Mouse (Mus musculus) MEL (cell line): ENCODE measurements around the gene Pcnx3. TPM values are rescaled to one million over a fixed set of nuclear protein-coding genes. Genes with fewer than 3 reads are reported as not detected.

Source experiments
- DNase-seq: peaks from one replicate; pipeline ENCODE4 v3.0.0; 2011; ENCODE audit warnings: low read depth, low spot score
- H3K27ac ChIP-seq: 2 replicates; pipeline ENCODE4 v1.5.1; 2012; ENCODE audit warnings: low read depth, mild to moderate bottlenecking, control low read depth, low read length, moderate library complexity; ENCODE audit not compliant: control insufficient read depth
- H3K27me3 ChIP-seq, 2 experiments: fragments of 150-350 bp in 1 of 2; sonication (generic) in 1 of 2; 2 replicates each; pipeline ENCODE4 v1.6.1; 2012; ENCODE audit warnings: low read length in 2 of 2, mild to moderate bottlenecking in 2 of 2, improper control_type of control experiment in 1 of 2, moderate library complexity in 1 of 2; ENCODE audit not compliant: insufficient read depth in 2 of 2, control insufficient read depth in 1 of 2
- H3K36me3 ChIP-seq, 2 experiments: 2 replicates each; pipeline ENCODE4 v1.6.1; 2012 to 2014; ENCODE audit warnings: low read length in 2 of 2, improper control_type of control experiment in 1 of 2, inconsistent platforms in 1 of 2, mild to moderate bottlenecking in 1 of 2; ENCODE audit not compliant: insufficient read depth in 2 of 2, control insufficient read depth in 1 of 2
- H3K4me1 ChIP-seq, 2 experiments: fragments of 150-350 bp in 1 of 2; sonication (generic) in 1 of 2; 2 replicates each; pipeline ENCODE4 v1.6.1; 2012; ENCODE audit warnings: low read length in 2 of 2, improper control_type of control experiment in 1 of 2, mild to moderate bottlenecking in 1 of 2; ENCODE audit not compliant: insufficient read depth in 2 of 2, control insufficient read depth in 1 of 2
- H3K4me3 ChIP-seq, 2 experiments: fragments of 150-350 bp in 1 of 2; sonication (generic) in 1 of 2; 2 replicates each; pipeline ENCODE4 v1.5.1; 2012; ENCODE audit warnings: low read depth in 2 of 2, low read length in 2 of 2, mild to moderate bottlenecking in 2 of 2, moderate library complexity in 2 of 2, control low read depth in 1 of 2, improper control_type of control experiment in 1 of 2; ENCODE audit not compliant: control insufficient read depth in 1 of 2, insufficient read depth in 1 of 2
- H3K79me2 ChIP-seq: 2 replicates; pipeline ENCODE4 v1.6.1; 2012; ENCODE audit warnings: mild to moderate bottlenecking, low read length, moderate library complexity; ENCODE audit not compliant: control insufficient read depth, poor library complexity, insufficient read depth
- H3K9ac ChIP-seq: 2 replicates; pipeline ENCODE4 v1.6.1; 2012; ENCODE audit warnings: low read depth, mild to moderate bottlenecking, control low read depth, low read length, moderate library complexity; ENCODE audit not compliant: control insufficient read depth, poor library complexity, severe bottlenecking
- H3K9me3 ChIP-seq: fragments of 150-350 bp; sonication (generic); replicated peaks from 2 replicates; pipeline ENCODE4 v1.6.1; 2012; ENCODE audit warnings: mild to moderate bottlenecking, low read length, improper control_type of control experiment, moderate library complexity; ENCODE audit not compliant: insufficient read depth
- CHD2 ChIP-seq: IDR thresholded peaks from 2 replicates; pipeline ENCODE4 v1.6.1; 2011; ENCODE audit warnings: low read length, improper control_type of control experiment
- CTCF ChIP-seq, 3 experiments: IDR thresholded peaks in 2 of 3; conservative IDR thresholded peaks in 1 of 3; 2 replicates each; pipeline ENCODE4 v1.5.1; 2011 to 2012; ENCODE audit warnings: low read length in 3 of 3, low read depth in 2 of 3, mild to moderate bottlenecking in 2 of 3, improper control_type of control experiment in 1 of 3, inconsistent platforms in 1 of 3, mixed read lengths in 1 of 3, moderate library complexity in 1 of 3; ENCODE audit not compliant: control insufficient read depth in 1 of 3, insufficient read depth in 1 of 3, poor library complexity in 1 of 3, severe bottlenecking in 1 of 3
- EP300 ChIP-seq, 2 experiments: IDR thresholded peaks; 2 replicates each; pipeline ENCODE4 v1.6.1; 2011; ENCODE audit warnings: improper control_type of control experiment in 2 of 2, low read length in 2 of 2, low read depth in 1 of 2, mild to moderate bottlenecking in 1 of 2
- ETS1 ChIP-seq: IDR thresholded peaks from 2 replicates; pipeline ENCODE4 v1.6.1; 2012; ENCODE audit warnings: low read depth, mild to moderate bottlenecking, inconsistent platforms, low read length, improper control_type of control experiment, moderate library complexity
- GABPA ChIP-seq: IDR thresholded peaks from 2 replicates; pipeline ENCODE4 v1.6.1; 2012; ENCODE audit warnings: low read depth, mild to moderate bottlenecking, inconsistent platforms, low read length, improper control_type of control experiment, moderate library complexity
- HCFC1 ChIP-seq: IDR thresholded peaks from 2 replicates; pipeline ENCODE4 v1.6.1; 2012; ENCODE audit warnings: low read depth, mild to moderate bottlenecking, inconsistent platforms, low read length, improper control_type of control experiment, moderate library complexity
- MAFK ChIP-seq: IDR thresholded peaks from 2 replicates; pipeline ENCODE4 v1.6.1; 2011; ENCODE audit warnings: low read depth, mild to moderate bottlenecking, low read length, improper control_type of control experiment, borderline replicate concordance
- MAZ ChIP-seq: IDR thresholded peaks from 2 replicates; pipeline ENCODE4 v1.6.1; 2012; ENCODE audit warnings: low read depth, mild to moderate bottlenecking, inconsistent platforms, low read length, improper control_type of control experiment
- MEF2A ChIP-seq: IDR thresholded peaks from 2 replicates; pipeline ENCODE4 v1.6.1; 2014; ENCODE audit warnings: low read depth, mild to moderate bottlenecking, inconsistent platforms, low read length, improper control_type of control experiment; ENCODE audit not compliant: poor library complexity, insufficient replicate concordance, severe bottlenecking; ENCODE audit errors: extremely low read depth
- MXI1 ChIP-seq: IDR thresholded peaks from 2 replicates; pipeline ENCODE4 v1.6.1; 2011; ENCODE audit warnings: mild to moderate bottlenecking, low read depth, low read length, improper control_type of control experiment
- MYB ChIP-seq: IDR thresholded peaks from 2 replicates; pipeline ENCODE4 v1.6.1; 2011; ENCODE audit warnings: mild to moderate bottlenecking, low read depth, low read length, improper control_type of control experiment
- MYC ChIP-seq: IDR thresholded peaks from 2 replicates; pipeline ENCODE4 v1.6.1; 2011; ENCODE audit warnings: low read depth, mild to moderate bottlenecking, low read length, improper control_type of control experiment, moderate library complexity
- NELFE ChIP-seq: IDR thresholded peaks from 2 replicates; pipeline ENCODE4 v1.6.1; 2011; ENCODE audit warnings: low read depth, low read length, improper control_type of control experiment
- POLR2AphosphoS2 ChIP-seq: IDR thresholded peaks from 2 replicates; pipeline ENCODE4 v1.6.1; 2011; ENCODE audit warnings: low read length, improper control_type of control experiment
- POLR2AphosphoS5 ChIP-seq: IDR thresholded peaks from 2 replicates; pipeline ENCODE4 v1.6.1; 2012; ENCODE audit warnings: low read depth, borderline replicate concordance, mild to moderate bottlenecking, inconsistent platforms, low read length, moderate library complexity, mixed read lengths
- RCOR1 ChIP-seq: IDR thresholded peaks from 2 replicates; pipeline ENCODE4 v1.6.1; 2012; ENCODE audit warnings: low read depth, mild to moderate bottlenecking, inconsistent platforms, low read length, improper control_type of control experiment
- TBP ChIP-seq: IDR thresholded peaks from 2 replicates; pipeline ENCODE4 v1.8.0; 2011; ENCODE audit warnings: low read depth, low read length, improper control_type of control experiment
- UBTF ChIP-seq: IDR thresholded peaks from 2 replicates; pipeline ENCODE4 v1.6.1; 2012; ENCODE audit warnings: low read depth, mild to moderate bottlenecking, inconsistent platforms, low read length, improper control_type of control experiment, moderate library complexity, borderline replicate concordance; ENCODE audit not compliant: insufficient read depth
- ZC3H11A ChIP-seq: IDR thresholded peaks from 2 replicates; pipeline ENCODE4 v1.6.1; 2012; ENCODE audit warnings: low read depth, mild to moderate bottlenecking, inconsistent platforms, low read length, improper control_type of control experiment
- ZKSCAN1 ChIP-seq: IDR thresholded peaks from 2 replicates; pipeline ENCODE4 v1.6.1; 2012; ENCODE audit warnings: low read depth, mild to moderate bottlenecking, inconsistent platforms, low read length, improper control_type of control experiment, moderate library complexity
- ZNF384 ChIP-seq: IDR thresholded peaks from 2 replicates; pipeline ENCODE4 v1.6.1; 2012; ENCODE audit warnings: low read depth, mild to moderate bottlenecking, inconsistent platforms, low read length, improper control_type of control experiment
- polyA plus RNA-seq, 2 experiments: library from polyadenylated mRNA; stranded (reverse) in 1 of 2; unstranded in 1 of 2; fragments of >175 nt in 1 of 2; fragments of >200 nt in 1 of 2; gene quantifications; 2 replicates each; pipeline versions ENCODE4 v1.2.1 to v1.2.4; 2012; ENCODE audit warnings: low replicate concordance in 2 of 2, low read depth in 1 of 2; ENCODE audit not compliant: insufficient read length in 2 of 2, insufficient read depth in 1 of 2, missing spikeins in 1 of 2
- total RNA-seq: library from RNA; depleted of rRNA; stranded (reverse); fragments of 300-350 nt; gene quantifications from 2 replicates; pipeline ENCODE4 v1.2.3, GENCODE M21; 2012

Gene Pcnx3
- total and polyA plus RNA-seq, 3 experiments, result 25.3 to 76.4 TPM; not detected in 1

GRCm38 (mm10) chr19:5704163-5704800 is 15.6 kb upstream of the Pcnx3 start, which contains the start of gene Kcnk7:
Kcnk7 (plus strand) TSS chr19:5704367.
- Histone ChIP-seq H3K36me3 (peaks cover 0 to 14% of the 10 kb centered on the region in 2 experiments; a peak in 3 of 4 replicates), H3K4me3 (no peak within 1 kb of the TSS), H3K79me2 (no peaks in the 10 kb centered on the region), H3K27me3 (no peaks in the 10 kb centered on the region), H3K27ac (peak within 1 kb of the TSS; percentile 53), H3K4me1 (peaks cover 0 to 18% of the 10 kb centered on the region in 2 experiments; a peak in 3 of 4 replicates), H3K9me3 (no peaks in the 10 kb centered on the region), H3K9ac (peak within 1 kb of the TSS; percentile 28)
- 0 out of 2 replicates have a peak, but pooled peaks have one; percentile 31 for TF ChIP-seq POLR2AphosphoS5
- no peak for TF ChIP-seq MXI1
- no peak for TF ChIP-seq POLR2AphosphoS2
- 0 out of 2 replicates have a peak, but pooled peaks have one; percentile 13 for TF ChIP-seq MAZ
- DNase-seq, result peak; percentile 42

GRCm38 (mm10) chr19:5695849-5696462 is 7.2 kb upstream of the Pcnx3 start:
- no peak for DNase-seq
- Histone ChIP-seq H3K27me3 (no peaks in the 10 kb centered on the region), H3K9ac (no peak overlapping the region), H3K27ac (no peak overlapping the region)
- TF ChIP-seq ZNF384, result no peak
- no peak for TF ChIP-seq ETS1
- TF ChIP-seq EP300 (IDR thresholded peaks at IDR 0.05; ENCODE audit: low read depth in 1 of 2, low read length in 2 of 2), result no peak
- no peak for TF ChIP-seq TBP
- no peak for TF ChIP-seq MAZ
- TF ChIP-seq MAFK, result no peak
- no peak for TF ChIP-seq NELFE
- TF ChIP-seq ZC3H11A, result no peak
- TF ChIP-seq, all 39 proteins: peak for 0
- Histone ChIP-seq H3K4me3 (no peak overlapping the region), H3K36me3 (peaks cover 2 to 5% of the 10 kb centered on the region in 2 experiments; a peak in 2 of 4 replicates), H3K79me2 (peaks cover 20% of the 10 kb centered on the region), H3K9me3 (no peaks in the 10 kb centered on the region), H3K4me1 (peaks cover 0 to 14% of the 10 kb centered on the region in 2 experiments; a peak in 3 of 4 replicates)

DNA sequence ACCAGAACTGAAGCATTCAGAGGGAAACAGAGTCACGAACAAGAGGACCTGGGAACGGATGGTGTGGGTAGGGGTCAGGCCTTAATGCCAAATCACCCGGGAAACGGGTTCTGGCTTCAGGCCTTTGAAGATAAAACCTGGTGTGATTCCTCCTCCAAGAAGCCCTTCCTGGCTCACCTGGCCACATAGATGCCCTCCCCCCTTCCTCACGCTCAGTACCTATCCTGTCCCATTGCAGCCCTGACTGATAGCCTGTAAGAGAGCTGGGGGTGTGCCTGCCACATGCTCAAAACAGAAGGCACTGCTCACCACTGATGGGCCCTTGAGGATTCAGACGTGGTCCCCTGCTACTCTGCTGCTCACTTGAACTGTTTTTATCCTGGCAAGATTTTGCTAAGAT is 5.1 kb upstream of the Pcnx3 start:
- H3K4me1 ChIP-seq, result peaks cover 0 to 19% of the 10 kb centered on the region in 2 experiments; a peak in 3 of 4 replicates
- no peak overlapping the region for H3K9ac ChIP-seq
- H3K79me2 ChIP-seq, result peaks cover 34% of the 10 kb centered on the region
- DNase-seq, result no peak
- no peaks in the 10 kb centered on the region for H3K27me3 ChIP-seq
- H3K9me3 ChIP-seq, result no peaks in the 10 kb centered on the region
- H3K27ac ChIP-seq, result no peak overlapping the region
- H3K36me3 ChIP-seq, result peaks cover 2 to 9% of the 10 kb centered on the region in 2 experiments; a peak in 2 of 4 replicates
- H3K4me3 ChIP-seq, result no peak overlapping the region
- TF ChIP-seq EP300 (IDR thresholded peaks at IDR 0.05; ENCODE audit: low read depth in 1 of 2, low read length in 2 of 2) (no peak), TBP (no peak), GABPA (no peak), MYB (no peak), POLR2AphosphoS2 (no peak), MEF2A (no peak), MYC (no peak), ETS1 (no peak), RCOR1 (no peak), CHD2 (no peak), POLR2AphosphoS5 (no peak), MAFK (no peak), UBTF (no peak), NELFE (no peak), HCFC1 (no peak), CTCF (IDR thresholded peaks at IDR 0.05 in 2 of 3, conservative IDR thresholded peaks at IDR 0.05 in 1 of 3; ENCODE audit: control insufficient read depth in 1 of 3, insufficient read depth in 1 of 3, low read depth in 2 of 3, low read length in 3 of 3, poor library complexity in 1 of 3, severe bottlenecking in 1 of 3) (no peak), MXI1 (no peak), ZKSCAN1 (no peak)
